Mouse (Mus musculus) thymus, adult 2 months (tissue): ENCODE results near the gene Acat2.

Source experiments
- CTCF ChIP-seq: fragments of 200-500 bp; IDR thresholded peaks from 2 replicates; pipeline ENCODE4 v1.5.1; 2012; ENCODE audit warnings: mild to moderate bottlenecking, control low read depth, low read length, moderate library complexity, borderline replicate concordance; ENCODE audit not compliant: control insufficient read depth, poor library complexity, insufficient read depth; ENCODE audit errors: extremely low read depth
- POLR2A ChIP-seq: fragments of 200-500 bp; IDR thresholded peaks from 2 replicates; pipeline ENCODE4 v1.6.1; 2012; ENCODE audit warnings: mild to moderate bottlenecking, low read length, control low read depth, moderate library complexity; ENCODE audit not compliant: control insufficient read depth, poor library complexity, insufficient read depth; ENCODE audit errors: extremely low read depth

- TF ChIP-seq CTCF (no peak), POLR2A (no peak)
Observed at GRCm38 (mm10) chr17:12990567-12991145, 30.1 kb upstream of the Acat2 start.
